Mouse (Mus musculus): ENCODE results near the gene Stat5b.

Gene Stat5b

GRCm38 (mm10) chr11:100839523-100839922, 11.0 kb downstream of the Stat5b start:
- no peak for DNase-seq (ENCODE audit: low spot score)

GRCm38 (mm10) chr11:100838894-100839293, 11.6 kb downstream of the Stat5b start:
- no peak for DNase-seq (ENCODE audit: low spot score)

- DNase-seq (ENCODE audit: low spot score): no peak
Observed at GRCm38 (mm10) chr11:100836923-100837702, 13.4 kb downstream of the Stat5b start.

DNA sequence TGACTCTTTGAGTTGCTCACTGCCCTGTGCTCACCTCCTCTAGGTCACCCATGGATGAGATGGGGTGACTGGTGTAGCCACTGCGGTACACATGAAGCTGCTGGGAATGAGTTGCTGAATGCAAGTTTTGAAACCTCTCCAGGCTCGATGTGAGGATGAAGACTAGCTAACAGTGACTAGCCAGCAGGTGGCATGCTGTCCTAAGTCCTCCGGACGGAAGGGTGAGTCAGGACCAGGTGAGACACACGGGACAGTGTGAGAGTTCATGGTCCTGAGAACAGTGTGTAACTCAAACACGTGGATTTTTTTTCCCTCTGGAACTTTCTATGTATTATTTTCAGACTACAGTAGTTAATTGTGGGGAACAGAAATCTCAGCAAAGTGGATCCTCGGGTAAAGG, 17.1 kb downstream of the Stat5b start:
- no peak for DNase-seq (ENCODE audit: low spot score)

GRCm38 (mm10) chr11:100831396-100831795, 19.1 kb downstream of the Stat5b start:
- DNase-seq (ENCODE audit: low spot score): no peak

- DNase-seq (ENCODE audit: low spot score): no peak
Observed at GRCm38 (mm10) chr11:100829691-100830090, 20.8 kb downstream of the Stat5b start.

- DNase-seq (ENCODE audit: low spot score): no peak
Observed at GRCm38 (mm10) chr11:100828676-100829151, 21.8 kb downstream of the Stat5b start.

DNA sequence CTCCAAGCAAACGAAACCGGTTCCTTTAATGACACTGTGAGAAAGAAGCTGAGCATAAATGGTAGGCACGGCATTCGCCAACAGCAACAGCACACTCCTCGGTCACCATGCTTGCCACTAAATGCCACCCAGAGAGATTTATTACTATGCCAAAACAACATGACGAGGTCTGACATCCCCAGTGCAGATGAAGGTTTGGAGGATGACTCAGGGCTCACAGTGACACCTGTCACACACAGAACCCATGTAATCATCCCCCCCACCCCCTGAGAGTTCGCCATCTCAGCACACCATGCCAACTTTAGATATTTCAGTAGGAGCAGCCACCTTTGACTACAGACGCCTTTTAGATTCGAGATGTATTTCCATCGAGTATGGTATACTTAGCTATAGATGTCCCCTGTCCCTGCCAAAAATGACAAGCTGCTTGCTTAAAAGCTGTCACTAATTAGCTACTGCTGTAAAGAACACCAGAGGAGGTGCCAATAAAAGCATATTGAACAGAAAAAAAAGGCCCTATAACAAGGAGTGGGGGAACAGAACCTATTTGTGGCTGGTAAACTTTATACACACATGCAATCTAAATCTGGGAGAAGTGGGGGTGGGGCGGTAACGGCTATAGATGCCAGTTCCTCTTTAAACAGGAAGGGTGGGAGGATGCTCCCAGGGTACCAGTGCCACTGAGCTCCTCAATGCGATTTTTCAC, 24.2 kb downstream of the Stat5b start:
- peak; percentile 47 for DNase-seq (ENCODE audit: low spot score)

DNA sequence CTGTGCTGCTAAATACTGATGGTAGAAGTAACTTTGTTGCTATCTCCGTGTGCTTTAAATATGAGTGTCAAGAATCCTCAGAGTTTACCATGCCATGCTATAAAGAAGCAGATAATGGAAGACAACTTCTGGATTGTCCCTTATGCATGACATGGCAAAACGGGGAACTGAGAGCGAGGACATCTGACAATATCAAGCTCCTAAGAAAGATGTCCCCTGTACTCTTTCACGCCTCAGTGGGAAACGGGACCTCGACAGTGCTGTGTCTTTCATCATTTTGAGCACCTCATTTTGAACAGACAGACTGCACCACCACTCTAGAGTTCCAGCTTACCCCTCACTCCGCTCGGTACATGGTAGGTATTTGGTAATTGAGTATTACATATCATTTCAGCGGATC, 25.1 kb downstream of the Stat5b start:
- DNase-seq (ENCODE audit: low spot score): no peak

DNA sequence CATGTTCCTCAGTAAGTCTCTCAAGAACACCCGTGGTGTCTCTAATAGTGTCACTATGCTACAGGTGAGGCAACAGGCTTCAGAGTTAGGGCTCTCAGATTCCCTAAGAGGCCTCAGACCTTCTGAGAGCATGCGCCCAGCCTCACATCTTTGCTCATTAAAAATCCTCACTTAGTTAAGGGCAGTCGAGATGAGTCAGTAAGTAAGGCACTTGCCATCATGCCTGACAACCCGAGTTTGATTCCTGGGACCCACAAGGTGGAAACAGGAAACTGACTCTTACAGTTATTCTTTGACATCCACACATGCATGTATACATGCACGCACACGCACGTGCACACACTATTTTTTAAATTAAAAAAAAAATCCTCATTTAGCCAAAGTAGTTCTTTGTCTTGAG, 26.0 kb downstream of the Stat5b start:
- no peak for DNase-seq (ENCODE audit: low spot score)

- DNase-seq (ENCODE audit: low spot score): no peak
Observed at GRCm38 (mm10) chr11:100823543-100824313, 26.8 kb downstream of the Stat5b start.

DNA sequence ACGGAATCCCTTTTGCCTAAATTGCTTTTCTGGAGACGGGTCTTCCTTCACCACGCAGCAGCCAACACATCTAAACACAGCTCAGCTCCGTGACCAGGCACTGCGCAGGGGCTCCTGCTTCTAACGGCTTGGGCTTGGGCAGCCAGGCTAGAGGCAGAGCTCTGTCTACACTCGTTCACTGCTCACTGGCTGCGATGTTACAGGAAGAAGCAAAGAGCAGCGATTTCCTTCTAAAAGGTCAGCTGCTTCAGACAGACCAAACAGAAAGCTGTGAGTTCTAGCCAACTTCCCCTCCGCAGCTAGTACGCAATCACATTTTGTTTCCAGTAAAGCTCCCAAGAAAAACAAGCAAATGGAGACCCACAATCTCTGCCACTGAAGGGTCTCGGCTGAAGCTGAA, 28.2 kb downstream of the Stat5b start:
- DNase-seq (ENCODE audit: low spot score): no peak

- no peak for DNase-seq (ENCODE audit: low spot score)
Observed at GRCm38 (mm10) chr11:100821605-100822220, 28.8 kb downstream of the Stat5b start.

DNA sequence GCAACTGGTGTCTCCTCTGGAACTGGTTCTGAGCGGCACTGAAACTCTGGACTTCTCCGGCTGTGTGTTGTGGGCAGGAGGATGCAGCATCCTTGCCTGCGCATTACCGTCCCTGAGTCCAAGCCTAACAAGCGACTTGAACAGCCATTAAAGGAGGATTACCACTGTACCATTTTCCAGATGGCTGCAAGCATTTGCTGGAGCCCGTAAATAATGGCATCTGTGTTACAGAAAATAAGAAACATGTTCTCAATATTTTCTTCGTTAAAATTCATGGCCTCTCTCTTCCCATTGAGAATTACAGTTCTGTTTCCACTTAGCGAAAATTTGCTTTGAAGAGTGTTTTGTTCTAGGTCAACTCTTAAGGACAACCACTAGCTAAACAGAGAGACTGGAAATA, 30.5 kb downstream of the Stat5b start:
- DNase-seq (ENCODE audit: low spot score): no peak

- DNase-seq (ENCODE audit: low spot score): no peak
Observed at GRCm38 (mm10) chr11:100819626-100820025, 30.9 kb downstream of the Stat5b start.

GRCm38 (mm10) chr11:100819048-100819447, 31.5 kb downstream of the Stat5b start:
- DNase-seq (ENCODE audit: low spot score): no peak

GRCm38 (mm10) chr11:100818359-100819012, 32.0 kb downstream of the Stat5b start:
- DNase-seq (ENCODE audit: low spot score): no peak

- DNase-seq (ENCODE audit: low spot score): no peak
Observed at GRCm38 (mm10) chr11:100817311-100817710, 33.2 kb downstream of the Stat5b start.

DNA sequence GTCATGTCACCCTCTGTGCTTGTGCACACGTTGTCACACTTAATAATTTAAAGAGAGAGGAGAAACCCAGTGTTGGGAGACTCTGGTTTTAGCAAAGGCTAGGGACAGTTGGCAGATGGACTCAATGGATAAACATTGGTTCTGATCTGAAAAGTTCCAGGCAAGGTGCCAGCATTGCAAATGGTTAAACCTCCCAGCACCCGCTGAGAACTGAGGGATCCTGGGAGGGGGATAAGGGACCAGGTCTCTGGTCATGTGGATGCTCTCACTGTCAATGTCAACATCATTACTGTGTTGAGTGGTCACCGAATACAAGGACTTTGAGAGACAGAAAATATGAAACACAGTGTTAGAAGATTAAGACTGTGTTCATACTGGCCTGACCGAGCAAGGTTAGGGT, 33.7 kb downstream of the Stat5b start:
- DNase-seq (ENCODE audit: low spot score): no peak

DNA sequence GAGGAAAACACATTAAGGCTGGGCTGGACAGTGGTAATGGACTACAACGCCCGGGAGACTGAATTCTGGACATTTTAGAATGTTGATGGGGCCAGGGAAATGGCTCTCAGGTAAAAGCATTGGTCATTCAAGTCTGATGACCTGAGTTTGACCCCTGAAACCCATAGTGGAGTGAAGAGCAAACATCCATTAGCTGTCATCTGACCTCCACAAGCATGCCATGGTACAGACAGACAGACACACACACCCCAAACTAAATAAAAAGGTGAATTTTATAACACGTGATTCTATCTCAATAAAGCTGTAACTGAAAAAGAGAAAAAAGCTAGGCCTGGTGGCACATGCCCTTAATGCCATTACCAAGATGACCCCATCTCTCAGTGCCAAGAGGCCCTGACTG, 34.2 kb downstream of the Stat5b start:
- DNase-seq (ENCODE audit: low spot score): no peak

DNA sequence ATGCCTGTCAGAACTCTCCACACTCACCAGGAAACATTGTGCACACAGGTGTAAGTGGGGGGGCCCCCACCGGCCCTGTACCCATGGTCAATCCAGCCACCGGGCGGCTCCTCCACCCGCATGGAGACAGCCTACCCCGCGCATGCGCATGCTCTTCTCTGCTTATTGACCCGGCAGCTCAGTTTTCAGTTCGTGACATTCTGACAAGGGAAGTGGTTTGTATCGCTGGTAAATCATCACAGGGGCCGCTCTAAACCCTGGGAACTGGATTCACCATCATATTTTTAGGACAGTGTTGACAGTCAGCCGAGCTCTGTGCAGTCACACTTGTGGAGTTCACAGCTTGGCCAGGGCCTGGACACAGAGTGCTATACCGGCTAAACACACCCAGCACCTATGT, 36.0 kb downstream of the Stat5b start:
- DNase-seq (ENCODE audit: low spot score): no peak

- no peak for DNase-seq (ENCODE audit: low spot score)
Observed at GRCm38 (mm10) chr11:100811132-100811531, 39.4 kb downstream of the Stat5b start.

Data from left cerebral cortex, adult 11 months (tissue).